Mouse (Mus musculus) small intestine, adult 2 months (tissue): ENCODE measurements around the gene Astn2. TPM values are rescaled to one million over a fixed set of nuclear protein-coding genes. Genes with fewer than 3 reads are reported as not detected.

Experiments
- H3K27ac ChIP-seq: fragments of 200-500 bp; 2 replicates; pipeline ENCODE4 v1.5.1; 2012; ENCODE audit warnings: low read depth, low read length, control low read depth, inconsistent platforms; ENCODE audit not compliant: insufficient read depth
- H3K27me3 ChIP-seq: fragments of 200-500 bp; 2 replicates; pipeline ENCODE4 v1.6.1; 2012; ENCODE audit warnings: mild to moderate bottlenecking, moderate library complexity, low read length, inconsistent platforms; ENCODE audit not compliant: control insufficient read depth, insufficient read depth
- H3K36me3 ChIP-seq: fragments of 200-500 bp; 2 replicates; pipeline ENCODE4 v1.6.1; 2012; ENCODE audit warnings: mild to moderate bottlenecking, low read length, control low read depth, inconsistent platforms; ENCODE audit not compliant: control insufficient read depth, insufficient read depth
- H3K4me1 ChIP-seq: fragments of 200-500 bp; 2 replicates; pipeline ENCODE4 v1.6.1; 2012; ENCODE audit warnings: low read length, inconsistent platforms, mixed read lengths; ENCODE audit not compliant: control insufficient read depth, insufficient read depth, insufficient read length
- H3K4me3 ChIP-seq: fragments of 200-500 bp; 2 replicates; pipeline ENCODE4 v1.5.1; 2012; ENCODE audit warnings: low read depth, mild to moderate bottlenecking, control low read depth, inconsistent platforms, low read length, moderate library complexity
- CTCF ChIP-seq: fragments of 200-500 bp; IDR thresholded peaks from 2 replicates; pipeline ENCODE4 v1.5.1; 2012; ENCODE audit warnings: low read depth, mild to moderate bottlenecking, control low read depth, inconsistent platforms, low read length, moderate library complexity, mixed read lengths; ENCODE audit not compliant: insufficient replicate concordance, insufficient read length; ENCODE audit errors: extremely low read depth
- POLR2A ChIP-seq: fragments of 200-500 bp; IDR thresholded peaks from 2 replicates; pipeline ENCODE4 v1.6.1; 2012; ENCODE audit warnings: low read depth, mild to moderate bottlenecking, control low read depth, inconsistent platforms, low read length, moderate library complexity
- WGBS: fragments of 180-500 bp; shearing (Covaris S2); methylation state at CpG from one replicate; pipeline ENCODE4 v1.1.7; 2018; 5-methylcytosine and 5-hydroxymethylcytosine counted together
- polyA plus RNA-seq: library from polyadenylated mRNA; depleted of rRNA; stranded (reverse); fragments of >200 nt; gene quantifications from 2 replicates; pipeline ENCODE4 v1.2.3, GENCODE M21; 2012

The Astn2 gene
- polyA plus RNA-seq, 1 experiment: 0.37 TPM

- H3K27me3 ChIP-seq: no peaks in the 10 kb centered on the region
- 62% methylated on average over 5 of the region's 5 CpGs for WGBS
- no peak for TF ChIP-seq POLR2A
- no peak for TF ChIP-seq CTCF
- H3K4me3 ChIP-seq: no peak overlapping the region
- no peak overlapping the region for H3K27ac ChIP-seq
- no peaks in the 10 kb centered on the region for H3K4me1 ChIP-seq
- H3K36me3 ChIP-seq: no peaks in the 10 kb centered on the region
Observed at GRCm38 (mm10) chr4:65896092-65897027, 508.1 kb downstream of the Astn2 start.

GRCm38 (mm10) chr4:65888332-65888993 is 515.9 kb downstream of the Astn2 start:
- H3K4me1 ChIP-seq: no peaks in the 10 kb centered on the region
- no peaks in the 10 kb centered on the region for H3K27me3 ChIP-seq
- H3K4me3 ChIP-seq: no peak overlapping the region
- 54% methylated on average over 5 of the region's 5 CpGs for WGBS
- no peak overlapping the region for H3K27ac ChIP-seq
- H3K36me3 ChIP-seq: no peaks in the 10 kb centered on the region
- TF ChIP-seq POLR2A: no peak
- no peak for TF ChIP-seq CTCF

GRCm38 (mm10) chr4:65886862-65887261 is 517.5 kb downstream of the Astn2 start:
- 9% methylated on average over 1 of the region's 1 CpGs for WGBS
- no peaks in the 10 kb centered on the region for H3K4me1 ChIP-seq
- no peak overlapping the region for H3K27ac ChIP-seq
- TF ChIP-seq CTCF (no peak), POLR2A (no peak)
- no peaks in the 10 kb centered on the region for H3K27me3 ChIP-seq
- no peak overlapping the region for H3K4me3 ChIP-seq
- H3K36me3 ChIP-seq: no peaks in the 10 kb centered on the region

- H3K4me3 ChIP-seq: no peak overlapping the region
- no peaks in the 10 kb centered on the region for H3K36me3 ChIP-seq
- no peaks in the 10 kb centered on the region for H3K27me3 ChIP-seq
- H3K27ac ChIP-seq: no peak overlapping the region
- no peaks in the 10 kb centered on the region for H3K4me1 ChIP-seq
- 68% methylated on average over 3 of the region's 3 CpGs for WGBS
- no peak for TF ChIP-seq POLR2A
- TF ChIP-seq CTCF: no peak
Observed at GRCm38 (mm10) chr4:65885921-65886320, 518.5 kb downstream of the Astn2 start.

- no peak overlapping the region for H3K27ac ChIP-seq
- no peaks in the 10 kb centered on the region for H3K4me1 ChIP-seq
- H3K27me3 ChIP-seq: no peaks in the 10 kb centered on the region
- no peak for TF ChIP-seq POLR2A
- TF ChIP-seq CTCF: no peak
- no peak overlapping the region for H3K4me3 ChIP-seq
- no peaks in the 10 kb centered on the region for H3K36me3 ChIP-seq
- WGBS: 23% methylated on average over 2 of the region's 2 CpGs
Observed at GRCm38 (mm10) chr4:65874236-65874781, 530.1 kb downstream of the Astn2 start.

GRCm38 (mm10) chr4:65864551-65864950 is 539.9 kb downstream of the Astn2 start:
- no peaks in the 10 kb centered on the region for H3K27me3 ChIP-seq
- H3K4me1 ChIP-seq: no peaks in the 10 kb centered on the region

GRCm38 (mm10) chr4:65843191-65843590 is 561.2 kb downstream of the Astn2 start:
- H3K4me3 ChIP-seq: no peak overlapping the region
- 74% methylated on average over 2 of the region's 2 CpGs for WGBS
- H3K4me1 ChIP-seq: no peaks in the 10 kb centered on the region
- no peaks in the 10 kb centered on the region for H3K36me3 ChIP-seq
- TF ChIP-seq POLR2A: no peak
- no peak for TF ChIP-seq CTCF
- no peaks in the 10 kb centered on the region for H3K27me3 ChIP-seq
- H3K27ac ChIP-seq: no peak overlapping the region

More at GRCm38 (mm10) chr4:65864551-65864950, 539.9 kb downstream of the Astn2 start:
- Histone ChIP-seq H3K4me3 (no peak overlapping the region), H3K27ac (no peak overlapping the region), H3K36me3 (no peaks in the 10 kb centered on the region)
- no peak for TF ChIP-seq POLR2A
